Mouse (Mus musculus) forebrain, embryonic 11.5 days (tissue): Measurements from ENCODE around the gene Gtf3c1. TPM values are rescaled to one million over a fixed set of nuclear protein-coding genes. Genes with fewer than 3 reads are reported as not detected.
A peak's percentile ranks its signal among the peaks of the same experiment; 100 is the strongest.

Experiments
- ATAC-seq: fragments of 200-750 bp; cut with Nextera tagmentation; replicated peaks from 2 replicates; pipeline ENCODE4 v1.8.0; 2017; ENCODE audit warnings: moderate TSS enrichment; ENCODE audit not compliant: low FRiP score
- DNase-seq: peaks from one replicate; pipeline ENCODE4 v3.0.0-alpha.2; 2017; ENCODE audit warnings: low spot score
- H3K27ac ChIP-seq: fragments of 300-500 bp; sonication (generic); 2 replicates; pipeline ENCODE4 v1.5.1; 2014; ENCODE audit warnings: low read depth, low read length
- H3K27me3 ChIP-seq: fragments of 300-500 bp; sonication (generic); 2 replicates; pipeline ENCODE4 v1.6.1; 2014; ENCODE audit warnings: mild to moderate bottlenecking, low read length, mixed read lengths; ENCODE audit not compliant: control insufficient read depth, insufficient read depth
- H3K36me3 ChIP-seq: fragments of 300-500 bp; sonication (generic); 2 replicates; pipeline ENCODE4 v1.6.1; 2014; ENCODE audit warnings: mild to moderate bottlenecking, low read length, moderate library complexity, mixed read lengths; ENCODE audit not compliant: control insufficient read depth, insufficient read depth
- H3K4me1 ChIP-seq: fragments of 300-500 bp; sonication (generic); replicated peaks from 2 replicates; pipeline ENCODE4 v1.6.1; 2014; ENCODE audit warnings: low read length, mixed read lengths; ENCODE audit not compliant: control insufficient read depth, insufficient read depth
- H3K4me2 ChIP-seq: fragments of 300-500 bp; sonication (generic); 2 replicates; pipeline ENCODE4 v1.6.1; 2014; ENCODE audit warnings: low read depth, mild to moderate bottlenecking, low read length, moderate library complexity, mixed read lengths; ENCODE audit not compliant: severe bottlenecking
- H3K4me3 ChIP-seq: fragments of 300-500 bp; sonication (generic); 2 replicates; pipeline ENCODE4 v1.5.1; 2014; ENCODE audit warnings: low read depth, low read length
- H3K9ac ChIP-seq: fragments of 300-500 bp; sonication (generic); 2 replicates; pipeline ENCODE4 v1.6.1; 2014; ENCODE audit warnings: low read length
- H3K9me3 ChIP-seq: fragments of 300-500 bp; sonication (generic); 2 replicates; pipeline ENCODE4 v1.6.1; 2016; ENCODE audit warnings: low read length, mixed read lengths; ENCODE audit not compliant: control insufficient read depth
- WGBS: fragments of 180-500 bp; shearing (Covaris S2); extraction: QIAGEN DNeasy Blood & Tissue Kit; methylation state at CpG from one replicate; pipeline ENCODE4 v1.1.7; 2014; 5-methylcytosine and 5-hydroxymethylcytosine counted together
- polyA plus RNA-seq: library from polyadenylated mRNA; unstranded; fragments of >200 nt; fragmentation: Nextera tagmentation; extraction: Ambion mirVana; gene quantifications from 2 replicates; pipeline ENCODE4 v1.2.1, GENCODE M21; 2014

Gene Gtf3c1
- polyA plus RNA-seq, 1 experiment from 2014 or later = 49.4 TPM

DNA sequence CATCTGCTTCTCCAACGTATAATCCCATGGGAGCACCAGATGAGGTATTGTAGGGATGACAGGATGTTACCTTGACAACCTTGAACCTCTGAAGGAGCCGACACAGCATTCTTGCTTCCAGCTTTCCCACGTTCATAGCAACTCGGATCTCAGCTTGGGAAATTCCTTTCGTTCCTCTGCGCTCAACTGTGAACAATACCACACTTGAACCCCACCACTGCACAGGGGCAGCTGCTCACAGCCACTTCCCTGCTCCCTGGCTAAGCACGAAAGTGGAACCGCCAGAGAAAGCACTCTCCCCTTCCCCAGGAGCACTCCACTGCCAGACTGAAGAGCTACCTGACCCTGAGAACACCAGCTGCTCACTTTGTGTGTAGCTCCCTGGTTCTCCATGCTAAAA lies 28.8 kb downstream of the Gtf3c1 start:
- Histone ChIP-seq H3K4me2 (no peak overlapping the region), H3K9ac (no peak overlapping the region), H3K9me3 (no peaks in the 10 kb centered on the region), H3K4me1 (no peaks in the 10 kb centered on the region), H3K27ac (no peak overlapping the region), H3K4me3 (no peak overlapping the region), H3K36me3 (peaks cover 45% of the 10 kb centered on the region), H3K27me3 (no peaks in the 10 kb centered on the region)
- no peak for ATAC-seq
- 84% methylated on average over 8 of the region's 8 CpGs for WGBS
- no peak for DNase-seq

DNA sequence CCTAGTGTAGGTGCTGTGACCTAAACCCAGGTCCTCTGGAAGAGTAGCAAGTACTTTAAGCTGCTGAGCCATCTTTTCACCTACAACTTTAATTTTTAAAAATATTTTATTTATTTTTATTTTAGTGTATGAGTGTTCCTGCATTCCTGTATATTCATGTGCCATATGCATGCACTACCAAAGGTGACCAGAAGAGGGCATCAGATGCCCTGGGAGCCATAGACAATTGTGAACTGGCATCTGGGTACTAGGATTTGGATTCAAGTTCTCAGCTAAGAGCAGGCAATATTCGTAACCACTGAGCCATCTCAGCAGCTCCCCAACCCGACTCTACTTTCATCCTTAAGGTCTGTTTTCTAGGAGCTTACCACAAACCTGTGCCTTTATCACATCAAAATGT lies 32.7 kb downstream of the Gtf3c1 start:
- Histone ChIP-seq H3K27me3 (no peaks in the 10 kb centered on the region), H3K27ac (no peak overlapping the region), H3K9ac (no peak overlapping the region), H3K4me3 (no peak overlapping the region), H3K4me2 (no peak overlapping the region), H3K4me1 (no peaks in the 10 kb centered on the region), H3K36me3 (peaks cover 56% of the 10 kb centered on the region), H3K9me3 (no peaks in the 10 kb centered on the region)
- WGBS = 91% methylated on average over 2 of the region's 2 CpGs
- DNase-seq (peak; percentile 65), ATAC-seq (no peak)

DNA sequence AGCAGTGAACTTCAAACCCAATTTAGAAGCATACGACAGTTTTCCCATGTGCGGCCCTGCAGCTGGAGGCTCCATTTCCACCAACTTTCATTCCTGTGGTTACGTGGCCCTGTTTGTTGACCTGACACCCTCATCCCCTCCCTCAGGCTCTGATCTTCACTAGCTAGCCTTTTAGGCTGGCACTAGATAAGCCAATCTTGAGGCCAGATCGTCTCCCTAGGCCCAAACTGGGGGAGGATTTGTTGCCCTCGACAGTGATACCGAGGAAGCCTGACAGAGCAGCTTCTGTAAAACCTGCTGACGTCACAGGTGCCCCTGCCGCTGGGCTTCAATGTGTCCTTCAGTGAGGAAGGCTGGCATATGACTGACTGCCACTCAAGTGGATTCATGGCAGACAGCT lies 36.2 kb downstream of the Gtf3c1 start:
- DNase-seq = no peak
- Histone ChIP-seq H3K9ac (no peak overlapping the region), H3K4me3 (no peak overlapping the region), H3K27me3 (no peaks in the 10 kb centered on the region), H3K9me3 (no peaks in the 10 kb centered on the region), H3K27ac (no peak overlapping the region), H3K4me1 (no peaks in the 10 kb centered on the region), H3K36me3 (peaks cover 56% of the 10 kb centered on the region), H3K4me2 (no peak overlapping the region)
- 90% methylated on average over 8 of the region's 8 CpGs for whole genome bisulfite sequencing
- ATAC-seq = no peak

DNA sequence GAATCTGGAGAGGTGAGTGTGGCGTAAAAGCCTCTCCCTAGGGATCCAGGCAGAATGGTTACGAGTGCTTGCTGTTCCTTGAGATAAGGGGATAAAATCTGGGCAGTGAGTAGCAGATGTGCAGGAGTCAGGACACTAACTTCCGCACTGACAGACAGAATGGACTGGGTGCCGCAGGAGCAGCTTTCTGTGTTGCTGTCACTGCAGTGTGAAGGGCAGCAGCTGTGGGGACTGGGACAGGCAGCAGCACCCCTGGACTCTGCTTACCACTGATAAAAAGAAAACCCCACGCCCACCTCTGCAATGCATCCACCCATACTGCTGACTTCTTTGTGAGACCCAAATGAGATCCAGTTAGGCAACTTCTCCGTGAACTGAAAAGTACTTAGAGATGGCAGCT lies 36.7 kb downstream of the Gtf3c1 start:
- no peaks in the 10 kb centered on the region for H3K4me1 ChIP-seq
- no peaks in the 10 kb centered on the region for H3K9me3 ChIP-seq
- WGBS = 93% methylated on average over 6 of the region's 6 CpGs
- H3K9ac ChIP-seq = no peak overlapping the region
- peaks cover 51% of the 10 kb centered on the region for H3K36me3 ChIP-seq
- no peak for ATAC-seq
- no peak for DNase-seq
- H3K4me3 ChIP-seq = no peak overlapping the region
- no peaks in the 10 kb centered on the region for H3K27me3 ChIP-seq
- H3K27ac ChIP-seq = no peak overlapping the region
- H3K4me2 ChIP-seq = no peak overlapping the region

DNA sequence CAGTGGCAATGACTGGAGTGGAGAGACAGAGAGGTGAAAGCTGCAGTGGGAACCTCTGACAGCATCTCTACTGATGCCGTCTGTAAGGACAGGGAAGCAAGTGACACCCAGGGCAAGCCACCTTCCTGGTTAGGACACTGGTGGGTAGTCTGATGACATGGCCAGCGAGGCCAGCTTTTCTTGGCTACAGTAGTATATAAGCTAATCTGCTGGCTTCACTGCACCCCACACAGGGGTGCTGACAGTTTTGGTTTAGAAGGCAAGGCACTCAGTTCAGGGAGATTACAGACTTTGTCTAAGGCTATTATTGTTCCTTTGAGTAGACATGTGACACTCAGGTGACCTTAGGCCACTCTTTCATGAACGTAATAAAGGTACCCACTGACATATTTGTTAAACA lies 43.9 kb downstream of the Gtf3c1 start:
- no peak for ATAC-seq
- WGBS = 88% methylated on average over 3 of the region's 3 CpGs
- Histone ChIP-seq H3K4me2 (no peak overlapping the region), H3K4me1 (no peaks in the 10 kb centered on the region), H3K27ac (no peak overlapping the region), H3K9ac (no peak overlapping the region), H3K9me3 (no peaks in the 10 kb centered on the region), H3K36me3 (peaks cover 24% of the 10 kb centered on the region), H3K27me3 (no peaks in the 10 kb centered on the region), H3K4me3 (no peak overlapping the region)
- no peak for DNase-seq

DNA sequence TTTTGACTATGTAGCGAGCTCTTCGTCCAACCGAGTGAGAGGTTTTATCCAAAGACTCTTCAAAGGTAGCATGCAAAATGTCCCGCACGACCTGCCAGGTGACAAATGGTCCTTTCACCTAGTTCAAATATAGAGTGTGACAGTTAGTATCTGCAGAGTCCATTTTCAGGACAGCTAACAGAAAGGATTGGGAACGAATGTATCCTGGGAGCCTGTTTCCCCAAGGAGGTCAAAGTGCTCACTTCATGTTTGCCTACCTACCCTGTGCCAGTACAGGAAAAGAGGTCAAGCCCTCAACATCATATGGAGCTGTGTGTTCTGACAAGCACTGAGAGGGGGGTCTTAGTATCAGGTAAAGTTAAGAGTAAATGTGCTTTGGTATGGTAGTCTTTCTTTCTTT lies 50.1 kb downstream of the Gtf3c1 start:
- no peaks in the 10 kb centered on the region for H3K27me3 ChIP-seq
- 93% methylated on average over 6 of the region's 6 CpGs for WGBS
- H3K9ac ChIP-seq = no peak overlapping the region
- ATAC-seq (no peak), DNase-seq (no peak)
- no peaks in the 10 kb centered on the region for H3K4me1 ChIP-seq
- no peaks in the 10 kb centered on the region for H3K9me3 ChIP-seq
- no peak overlapping the region for H3K27ac ChIP-seq
- no peak overlapping the region for H3K4me3 ChIP-seq
- no peak overlapping the region for H3K4me2 ChIP-seq
- H3K36me3 ChIP-seq = peaks cover 29% of the 10 kb centered on the region

DNA sequence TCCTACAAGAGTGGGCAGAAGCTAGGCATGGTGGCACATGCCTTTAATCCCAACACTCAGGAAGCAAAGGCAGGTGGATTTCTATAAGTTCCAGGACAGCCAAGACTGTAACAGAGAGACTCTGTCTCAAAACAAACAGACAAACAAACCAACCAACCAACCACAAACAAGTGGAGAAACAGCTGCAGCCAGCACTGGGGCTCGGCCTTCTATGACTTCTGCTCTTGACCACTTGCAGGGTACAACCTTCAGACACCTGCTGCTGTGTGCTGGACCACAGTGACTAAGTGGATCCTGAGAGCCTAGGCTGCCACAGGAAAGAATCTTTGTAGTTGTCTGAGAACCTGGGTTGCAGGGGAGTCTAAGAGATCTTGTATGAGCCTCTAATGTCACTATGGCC lies 58.6 kb downstream of the Gtf3c1 start:
- H3K4me2 ChIP-seq = no peak overlapping the region
- ATAC-seq (no peak), DNase-seq (no peak)
- H3K4me3 ChIP-seq = no peak overlapping the region
- H3K9me3 ChIP-seq = no peaks in the 10 kb centered on the region
- no peak overlapping the region for H3K27ac ChIP-seq
- no peaks in the 10 kb centered on the region for H3K4me1 ChIP-seq
- peaks cover 16% of the 10 kb centered on the region for H3K36me3 ChIP-seq
- WGBS = 100% methylated on average over 1 of the region's 1 CpGs
- no peaks in the 10 kb centered on the region for H3K27me3 ChIP-seq
- no peak overlapping the region for H3K9ac ChIP-seq

DNA sequence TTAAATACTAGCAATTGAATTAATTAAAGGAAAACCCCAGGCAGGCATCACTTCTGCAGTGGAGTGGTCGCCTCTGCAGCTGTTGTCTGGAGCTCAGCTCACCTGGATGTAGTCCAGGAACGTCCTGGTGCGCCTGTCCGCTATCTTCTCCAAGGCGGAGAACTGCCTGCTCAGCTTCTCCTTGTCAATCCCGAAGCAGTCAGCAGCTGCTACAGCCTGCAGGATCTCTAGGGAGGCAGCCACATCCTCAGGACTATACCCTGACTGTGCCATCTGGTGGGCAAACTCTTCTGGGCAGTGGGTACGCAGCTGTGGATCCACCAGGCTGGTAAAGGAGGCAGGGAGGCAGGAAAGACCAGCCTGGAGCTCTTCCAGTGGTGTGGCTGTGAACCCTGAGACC lies 62.2 kb downstream of the Gtf3c1 start:
- 91% methylated on average over 7 of the region's 7 CpGs for WGBS
- Histone ChIP-seq H3K27me3 (no peaks in the 10 kb centered on the region), H3K9me3 (no peaks in the 10 kb centered on the region), H3K4me2 (no peak overlapping the region), H3K4me1 (no peaks in the 10 kb centered on the region), H3K36me3 (peaks cover 23% of the 10 kb centered on the region), H3K27ac (no peak overlapping the region), H3K9ac (no peak overlapping the region), H3K4me3 (no peak overlapping the region)
- no peak for ATAC-seq
- DNase-seq = no peak

DNA sequence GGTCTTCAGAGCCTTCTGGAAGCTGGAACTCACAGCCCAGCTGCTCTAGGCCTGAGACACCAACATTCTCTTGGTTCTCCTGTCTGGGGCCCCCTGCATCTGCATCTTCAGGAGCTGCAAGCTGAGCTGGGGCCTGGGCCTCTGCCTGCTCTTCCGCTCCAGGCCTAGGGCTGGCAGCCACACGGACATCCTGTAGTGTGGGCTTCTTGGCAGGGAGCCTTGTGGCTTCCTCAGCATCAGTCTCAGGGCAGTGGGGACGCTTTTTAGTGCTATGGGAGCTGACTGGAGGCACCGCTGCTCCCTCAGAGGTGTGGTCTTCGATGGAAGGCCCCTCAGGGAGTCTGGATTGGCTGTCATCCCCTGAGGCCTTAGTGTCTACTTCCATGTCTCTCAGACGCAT lies 63.7 kb downstream of the Gtf3c1 start:
- no peaks in the 10 kb centered on the region for H3K9me3 ChIP-seq
- H3K36me3 ChIP-seq = peaks cover 23% of the 10 kb centered on the region
- H3K9ac ChIP-seq = no peak overlapping the region
- WGBS = 96% methylated on average over 6 of the region's 6 CpGs
- no peak overlapping the region for H3K27ac ChIP-seq
- H3K4me3 ChIP-seq = no peak overlapping the region
- no peak for ATAC-seq
- H3K27me3 ChIP-seq = no peaks in the 10 kb centered on the region
- no peak for DNase-seq
- H3K4me1 ChIP-seq = no peaks in the 10 kb centered on the region
- no peak overlapping the region for H3K4me2 ChIP-seq
